Mouse (Mus musculus) cortical plate, adult 2 months (tissue): Measurements from ENCODE around the gene Pabpn1. TPM values are rescaled to one million over a fixed set of nuclear protein-coding genes. Genes with fewer than 3 reads are reported as not detected.
"Not testable (repeated sequence)": the region's sequence is repeated elsewhere in the genome, so short reads cannot be mapped to it uniquely, and the experiment has no call there.

Experiments
- H3K27ac ChIP-seq: fragments of 200-500 bp; 2 replicates; pipeline ENCODE4 v1.5.1; 2012; ENCODE audit warnings: low read length, control low read depth, inconsistent platforms; ENCODE audit not compliant: insufficient read depth
- H3K4me1 ChIP-seq: fragments of 200-500 bp; 2 replicates; pipeline ENCODE4 v1.6.1; 2011; ENCODE audit warnings: low read length; ENCODE audit not compliant: control insufficient read depth, insufficient read depth
- H3K4me3 ChIP-seq: fragments of 200-500 bp; 2 replicates; pipeline ENCODE4 v1.5.1; 2011; ENCODE audit warnings: mild to moderate bottlenecking, low read length, control low read depth; ENCODE audit not compliant: insufficient read depth
- CTCF ChIP-seq: fragments of 200-500 bp; IDR thresholded peaks from 2 replicates; pipeline ENCODE4 v1.5.1; 2011; ENCODE audit warnings: mild to moderate bottlenecking, control low read depth, low read length; ENCODE audit not compliant: insufficient read depth; ENCODE audit errors: extremely low read depth
- POLR2A ChIP-seq: fragments of 200-500 bp; IDR thresholded peaks from 2 replicates; pipeline ENCODE4 v1.6.1; 2011; ENCODE audit warnings: mild to moderate bottlenecking, low read length, control low read depth; ENCODE audit not compliant: insufficient read depth; ENCODE audit errors: extremely low read depth
- polyA plus RNA-seq: library from polyadenylated mRNA; depleted of rRNA; stranded (reverse); fragments of >200 nt; gene quantifications from 2 replicates; pipeline ENCODE4 v1.2.3, GENCODE M21; 2012; rRNA removed

The Pabpn1 gene
- polyA plus RNA-seq, 1 experiment: 414 TPM

DNA sequence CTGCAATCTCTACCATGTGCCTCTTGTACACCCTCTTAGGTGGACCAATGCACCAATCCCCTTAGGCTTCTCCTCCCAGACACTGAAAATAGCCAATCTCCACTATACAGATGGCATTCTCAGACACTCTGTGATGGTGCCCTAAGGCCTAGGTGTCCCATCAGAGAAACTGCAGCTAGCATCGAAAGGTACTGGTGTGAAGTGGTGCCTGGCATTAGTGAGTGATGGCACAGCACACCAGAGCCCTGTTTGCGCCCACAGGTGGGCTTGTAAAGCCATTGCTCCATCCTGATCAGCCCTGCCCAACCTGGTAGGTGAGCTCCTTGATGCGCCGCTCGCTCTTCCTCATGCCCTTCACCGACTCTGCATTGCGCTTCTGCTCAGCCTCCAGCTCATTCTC, 51.7 kb downstream of the Pabpn1 start:
- H3K4me1 ChIP-seq: no peaks in the 10 kb centered on the region
- TF ChIP-seq CTCF: no peak
- no peak for TF ChIP-seq POLR2A
- H3K4me3 ChIP-seq: no peak overlapping the region
- no peak overlapping the region for H3K27ac ChIP-seq

DNA sequence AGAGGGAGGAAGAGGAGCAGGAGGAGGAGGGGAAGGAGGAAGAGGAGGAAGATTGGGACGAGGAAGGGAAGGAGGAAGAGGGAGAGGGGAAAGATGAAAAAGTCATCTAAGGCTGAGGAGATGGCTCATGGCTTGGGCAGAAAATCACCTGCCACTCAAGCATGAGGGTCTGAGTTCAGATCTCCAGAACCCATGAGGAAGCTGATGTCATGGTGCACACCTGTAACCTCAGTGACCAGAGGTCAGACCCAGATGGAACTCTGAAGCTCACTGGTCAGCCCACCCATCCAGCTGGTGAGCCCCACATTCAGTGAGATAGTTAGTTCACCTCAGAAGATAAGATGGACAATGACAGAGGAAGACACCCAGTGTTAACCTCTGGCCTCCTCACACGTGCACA, 52.6 kb downstream of the Pabpn1 start:
- TF ChIP-seq CTCF: no peak
- TF ChIP-seq POLR2A: no peak
- H3K4me3 ChIP-seq: no peak overlapping the region

DNA sequence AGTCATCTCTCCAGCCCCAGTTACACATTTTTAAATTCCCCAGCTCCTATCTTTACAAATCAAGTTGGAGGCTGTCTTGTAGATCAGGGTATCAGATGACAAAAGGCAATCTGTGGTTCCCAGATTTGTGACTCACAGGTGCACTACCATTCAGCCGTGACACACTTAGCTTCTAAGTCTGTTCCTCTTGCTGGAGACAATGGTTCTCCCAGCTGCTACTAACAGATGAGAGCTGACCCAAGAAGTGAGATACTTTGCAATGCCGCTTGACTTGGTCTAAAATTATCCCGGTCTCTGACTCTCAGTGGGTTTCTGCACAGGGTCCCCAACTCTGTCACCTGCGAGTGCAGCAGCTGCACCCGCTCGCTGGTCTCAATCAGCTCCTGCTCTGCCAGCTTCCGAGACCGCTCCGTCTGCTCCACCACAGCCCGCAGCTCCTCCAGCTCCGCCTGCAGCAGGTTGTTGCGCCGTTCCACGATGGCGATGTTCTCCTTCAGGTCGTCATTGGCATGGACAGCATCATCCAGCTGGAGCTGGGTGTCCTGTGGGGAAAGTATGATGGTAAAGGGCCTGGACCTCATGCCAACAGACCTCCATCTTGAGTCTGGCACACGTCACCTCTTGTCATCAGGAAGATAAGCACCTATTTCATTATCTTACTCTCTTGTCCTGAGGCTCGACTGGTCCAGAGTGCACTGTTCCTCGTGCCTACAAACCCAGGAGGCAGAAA, 53.8 kb downstream of the Pabpn1 start:
- no peak overlapping the region for H3K4me3 ChIP-seq
- no peak overlapping the region for H3K27ac ChIP-seq
- TF ChIP-seq POLR2A (no peak), CTCF (no peak)
- H3K4me1 ChIP-seq: no peaks in the 10 kb centered on the region

More for the DNA sequence above, 52.6 kb downstream of the Pabpn1 start:
- H3K27ac ChIP-seq: no peak overlapping the region
- H3K4me1 ChIP-seq: no peaks in the 10 kb centered on the region

DNA sequence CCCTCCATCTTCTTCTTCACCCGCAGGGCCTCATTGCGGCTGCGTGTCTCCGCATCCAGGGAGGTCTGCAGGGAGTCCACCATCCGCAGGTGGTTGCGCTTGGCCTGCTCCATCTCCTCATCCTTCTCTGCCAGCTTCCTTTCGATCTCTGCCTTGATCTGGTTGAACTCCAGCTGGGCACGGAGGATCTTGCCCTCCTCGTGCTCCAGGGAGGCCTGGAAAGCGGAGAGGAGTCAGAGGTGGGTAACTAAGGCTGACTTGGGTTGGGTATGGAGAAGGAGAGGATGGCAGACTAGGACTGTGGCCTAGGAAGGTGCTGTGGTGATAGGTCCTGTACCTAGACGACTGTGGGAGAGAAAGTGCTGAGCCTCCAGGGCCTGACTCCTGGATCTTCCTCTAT, 54.7 kb downstream of the Pabpn1 start:
- not testable (repeated sequence) for H3K4me1 ChIP-seq, H3K4me3 ChIP-seq, H3K27ac ChIP-seq

Other genes with a start within 250 kb of the Pabpn1 start
- 35.1 and 37.9 TPM in 2 replicates for gene 1700123O20Rik, start 206.3 kb upstream of the Pabpn1 start, polyA plus RNA-seq
- 169 and 194 TPM in 2 replicates for gene Acin1, start 205.6 kb upstream of the Pabpn1 start, polyA plus RNA-seq
- 0.04 and 0.06 TPM in 2 replicates for gene Gm29776, start 193.7 kb upstream of the Pabpn1 start, polyA plus RNA-seq
- 0.09 TPM in 1 of 2 replicates, not detected in the other for gene Cebpe, start 180.3 kb upstream of the Pabpn1 start, polyA plus RNA-seq
- 51.3 and 54.7 TPM in 2 replicates for gene Slc7a8, start 110.6 kb upstream of the Pabpn1 start, polyA plus RNA-seq
- gene Rnf212b, start 78.4 kb upstream of the Pabpn1 start, polyA plus RNA-seq: not detected in 2 replicates
- 9.6 TPM in 2 replicates for gene Homez, start 21.5 kb upstream of the Pabpn1 start, polyA plus RNA-seq
- gene Ppp1r3e, start 14.9 kb upstream of the Pabpn1 start, polyA plus RNA-seq: 15.7 and 16.1 TPM in 2 replicates
- gene Bcl2l2, start 9.1 kb upstream of the Pabpn1 start, polyA plus RNA-seq: 109 and 115 TPM in 2 replicates
- 0.15 and 0.50 TPM in 2 replicates for gene Gm20521, start 9.1 kb upstream of the Pabpn1 start, polyA plus RNA-seq
- gene Slc22a17, start 20.6 kb downstream of the Pabpn1 start, polyA plus RNA-seq: 776 and 795 TPM in 2 replicates
- 7.5 and 8.2 TPM in 2 replicates for gene Efs, start 33.6 kb downstream of the Pabpn1 start, polyA plus RNA-seq
- gene Il25, start 40.2 kb downstream of the Pabpn1 start, polyA plus RNA-seq: 0.13 and 0.17 TPM in 2 replicates
- gene Cmtm5, start 43.8 kb downstream of the Pabpn1 start, polyA plus RNA-seq: 136 and 169 TPM in 2 replicates
- 0.17 TPM in 1 of 2 replicates, not detected in the other for gene Myh6, start 74.4 kb downstream of the Pabpn1 start, polyA plus RNA-seq
- gene Gm17428, start 84.4 kb downstream of the Pabpn1 start, polyA plus RNA-seq: not detected in 2 replicates
- gene Myh7, start 102.1 kb downstream of the Pabpn1 start, polyA plus RNA-seq: 29.0 and 34.8 TPM in 2 replicates
- gene Ngdn, start 123.0 kb downstream of the Pabpn1 start, polyA plus RNA-seq: 35.3 and 38.6 TPM in 2 replicates
- 13.0 and 13.1 TPM in 2 replicates for gene Zfhx2, start 199.8 kb downstream of the Pabpn1 start, polyA plus RNA-seq
- 13.8 and 14.5 TPM in 2 replicates for gene Thtpa, start 202.3 kb downstream of the Pabpn1 start, polyA plus RNA-seq
- gene Ap1g2, start 214.1 kb downstream of the Pabpn1 start, polyA plus RNA-seq: 14.7 and 15.4 TPM in 2 replicates
- gene Jph4, start 224.4 kb downstream of the Pabpn1 start, polyA plus RNA-seq: 244 and 247 TPM in 2 replicates